Mouse (Mus musculus): ENCODE results near the gene Ugt1a5.

Gene Ugt1a5

GRCm38 (mm10) chr1:88223591-88223990 is 57.8 kb downstream of the Ugt1a5 start:
- peak; percentile 17 for DNase-seq (ENCODE audit: low read depth, low spot score)

- peak; percentile 12 for DNase-seq (ENCODE audit: low read depth, low spot score)
Measured at GRCm38 (mm10) chr1:88224029-88224776, 58.4 kb downstream of the Ugt1a5 start.

DNA sequence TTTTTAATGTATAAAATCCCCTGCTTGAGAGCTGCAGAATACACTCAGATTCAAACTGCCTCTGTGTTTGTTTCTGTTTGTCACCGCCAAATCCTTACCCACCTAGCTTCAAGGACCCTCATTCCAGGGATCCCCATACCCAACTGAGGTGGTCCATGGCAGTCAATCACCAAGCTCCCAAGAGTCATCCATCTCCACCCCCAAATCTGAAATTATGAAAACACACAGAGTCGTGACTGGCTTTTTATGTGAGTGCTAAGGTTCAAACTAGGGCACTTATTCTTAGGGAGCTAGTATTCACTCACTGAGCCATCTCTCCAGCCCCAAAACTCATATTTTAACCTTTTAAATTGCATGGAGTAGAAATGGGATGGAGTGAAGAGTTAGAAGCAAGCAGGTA is 59.5 kb downstream of the Ugt1a5 start:
- peak; percentile 1 for DNase-seq (ENCODE audit: low read depth, low spot score)

DNA sequence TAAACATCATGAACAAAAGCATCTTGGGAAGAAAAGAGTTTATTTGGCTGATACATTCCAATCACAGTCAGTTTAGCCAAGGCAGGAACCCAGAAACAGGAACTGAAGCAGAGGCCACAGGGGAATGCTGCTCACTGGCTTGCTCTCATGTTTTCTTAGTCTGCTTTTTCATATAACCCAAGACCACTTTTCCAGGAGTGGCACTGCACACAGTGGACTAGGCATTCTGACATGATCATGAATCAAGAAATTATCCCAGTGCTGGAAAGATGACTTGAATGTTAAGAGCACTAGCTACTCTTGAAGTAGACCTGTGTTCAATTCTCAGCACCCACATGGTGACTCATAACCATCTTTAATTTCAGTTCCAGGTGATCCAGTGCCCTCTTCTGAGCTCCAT is 59.9 kb downstream of the Ugt1a5 start:
- peak; percentile 2 for DNase-seq (ENCODE audit: low read depth, low spot score)

DNA sequence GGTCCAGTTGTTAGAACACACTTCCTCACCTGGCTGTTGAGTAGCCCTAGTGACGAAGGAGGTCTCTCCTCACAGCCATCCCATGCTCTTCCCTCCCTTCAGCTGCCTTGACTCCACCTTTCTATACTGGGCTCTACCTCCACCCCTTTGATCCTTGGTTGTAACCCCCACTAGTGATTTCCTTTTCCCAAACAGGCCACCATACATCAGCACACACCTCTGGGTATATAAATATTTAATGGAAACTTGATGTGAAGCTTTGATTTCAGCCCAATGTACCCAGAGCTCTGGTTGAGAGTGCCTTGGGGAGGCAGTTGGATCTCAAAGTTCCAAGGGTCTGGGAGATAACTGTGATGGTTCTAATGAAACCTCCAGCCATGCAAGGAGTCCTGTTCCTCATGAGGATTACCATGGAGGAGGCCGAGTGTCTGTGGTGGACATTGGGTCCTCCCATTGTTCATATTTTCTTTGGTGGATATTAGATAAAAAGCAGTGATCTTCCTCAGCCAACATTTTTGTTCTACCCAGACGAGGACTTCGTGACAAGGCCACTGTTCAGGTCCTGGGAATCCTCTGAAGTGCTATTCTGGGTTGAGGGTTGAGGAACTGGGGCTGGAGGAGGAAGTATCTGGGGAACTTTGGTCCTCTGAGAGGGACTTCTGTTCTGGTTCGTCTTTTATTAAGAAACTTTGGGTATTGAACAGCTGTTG is 61.0 kb downstream of the Ugt1a5 start, which contains the start of gene Mroh2a:
Mroh2a (plus strand) TSS at position 317 of the 710 bp plus-strand sequence.
- peak; percentile 4 for DNase-seq (ENCODE audit: low read depth, low spot score)

- no peak for DNase-seq (ENCODE audit: low read depth, low spot score)
Measured at GRCm38 (mm10) chr1:88227482-88227881, 61.7 kb downstream of the Ugt1a5 start.

DNA sequence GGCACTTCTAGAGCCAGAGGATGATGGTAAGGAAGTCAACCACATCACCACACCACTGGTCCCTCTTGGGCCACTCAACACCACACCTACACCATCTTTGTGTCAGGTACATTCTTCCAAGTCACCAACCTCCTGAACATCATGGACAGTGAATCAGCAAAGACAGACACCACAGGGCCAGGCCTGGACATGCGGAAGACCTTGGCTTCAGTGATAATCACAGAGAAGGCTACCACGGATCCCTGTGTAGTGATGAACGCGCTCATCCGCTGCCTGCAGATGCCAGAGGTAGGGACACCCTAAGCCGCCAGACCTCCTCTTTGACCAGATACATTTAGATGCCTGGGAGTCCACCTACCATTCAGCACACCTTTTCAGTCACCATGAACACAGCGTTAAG is 62.3 kb downstream of the Ugt1a5 start:
- DNase-seq (ENCODE audit: low read depth, low spot score): no peak

DNA sequence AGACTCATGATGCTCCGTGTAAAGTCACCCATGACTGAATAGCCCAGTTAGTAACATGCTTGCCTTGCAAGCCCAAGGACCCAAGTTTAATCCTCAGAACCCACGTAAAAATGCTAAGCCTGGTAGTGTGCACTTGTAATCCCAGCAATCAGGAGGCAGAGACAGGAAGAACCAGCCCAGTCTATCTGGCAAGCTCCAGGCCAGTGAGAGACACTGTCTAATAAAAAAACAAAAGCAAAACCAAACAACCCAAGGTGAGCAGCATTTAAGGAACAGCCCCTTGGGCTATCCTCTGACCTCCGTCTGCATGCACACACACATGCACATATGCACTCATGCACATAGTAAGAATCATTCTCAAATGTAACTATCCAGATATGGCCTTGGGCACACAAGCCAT is 63.8 kb downstream of the Ugt1a5 start:
- DNase-seq (ENCODE audit: low read depth, low spot score): no peak

DNA sequence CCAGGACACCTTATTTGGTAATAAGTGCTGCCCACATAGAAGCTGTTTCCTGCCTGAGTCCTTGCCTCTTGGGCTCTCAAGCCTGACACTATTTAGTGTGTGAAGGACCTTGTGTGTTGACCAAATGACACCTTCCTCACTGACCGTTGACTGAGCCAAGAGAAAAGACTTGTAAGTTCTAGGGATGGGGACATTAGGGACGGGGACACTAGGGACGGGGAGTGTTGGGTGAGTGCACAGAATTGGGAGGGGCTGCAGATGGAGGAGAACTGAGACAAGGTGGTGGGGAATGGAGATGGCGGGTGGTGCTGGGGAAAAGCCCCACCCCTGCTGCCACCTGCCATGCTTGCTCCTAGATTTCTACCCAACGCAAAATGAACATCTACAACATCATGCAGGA is 64.2 kb downstream of the Ugt1a5 start:
- DNase-seq (ENCODE audit: low read depth, low spot score): no peak

GRCm38 (mm10) chr1:88230421-88230820 is 64.6 kb downstream of the Ugt1a5 start:
- no peak for DNase-seq (ENCODE audit: low read depth, low spot score)

DNA sequence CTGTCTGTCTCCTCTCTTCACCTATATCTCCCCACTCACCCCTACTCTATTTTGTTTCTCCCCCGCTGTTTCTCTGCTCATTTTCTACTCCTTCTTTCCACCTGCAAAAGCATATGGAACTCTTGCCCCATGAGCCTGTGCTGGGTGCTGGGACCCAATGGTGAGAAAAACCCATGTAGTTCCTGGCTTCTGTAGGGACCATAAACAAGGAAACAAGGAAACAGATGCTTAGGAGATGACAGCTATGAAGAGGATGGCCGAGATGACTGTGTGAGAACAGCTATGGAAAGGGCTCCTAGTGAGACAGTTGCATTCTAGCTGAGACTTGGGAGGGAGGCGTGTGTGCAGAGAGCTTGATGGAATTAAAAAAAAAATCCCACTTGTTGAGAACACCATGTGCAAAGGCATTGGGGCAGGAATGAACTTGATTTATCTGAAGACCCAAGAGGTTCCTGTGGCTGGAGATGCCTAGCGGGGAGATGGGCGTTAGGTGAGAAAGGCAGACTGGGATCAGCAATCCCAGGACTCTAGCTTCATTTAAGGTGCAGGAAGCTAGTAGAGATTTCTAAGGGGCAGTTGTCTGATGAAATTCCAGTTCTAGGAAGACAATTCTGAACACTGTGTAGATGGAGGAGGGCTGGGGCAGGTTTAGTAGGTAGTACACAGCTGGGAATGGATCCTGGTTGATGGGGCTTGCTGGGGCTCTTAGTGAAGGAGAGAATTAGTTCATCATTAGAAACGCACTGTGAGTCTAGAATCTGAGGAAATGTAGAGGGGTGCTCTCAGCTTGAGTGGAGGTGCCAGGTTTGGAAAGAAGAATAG is 65.4 kb downstream of the Ugt1a5 start:
- no peak for DNase-seq (ENCODE audit: low read depth, low spot score)

DNA sequence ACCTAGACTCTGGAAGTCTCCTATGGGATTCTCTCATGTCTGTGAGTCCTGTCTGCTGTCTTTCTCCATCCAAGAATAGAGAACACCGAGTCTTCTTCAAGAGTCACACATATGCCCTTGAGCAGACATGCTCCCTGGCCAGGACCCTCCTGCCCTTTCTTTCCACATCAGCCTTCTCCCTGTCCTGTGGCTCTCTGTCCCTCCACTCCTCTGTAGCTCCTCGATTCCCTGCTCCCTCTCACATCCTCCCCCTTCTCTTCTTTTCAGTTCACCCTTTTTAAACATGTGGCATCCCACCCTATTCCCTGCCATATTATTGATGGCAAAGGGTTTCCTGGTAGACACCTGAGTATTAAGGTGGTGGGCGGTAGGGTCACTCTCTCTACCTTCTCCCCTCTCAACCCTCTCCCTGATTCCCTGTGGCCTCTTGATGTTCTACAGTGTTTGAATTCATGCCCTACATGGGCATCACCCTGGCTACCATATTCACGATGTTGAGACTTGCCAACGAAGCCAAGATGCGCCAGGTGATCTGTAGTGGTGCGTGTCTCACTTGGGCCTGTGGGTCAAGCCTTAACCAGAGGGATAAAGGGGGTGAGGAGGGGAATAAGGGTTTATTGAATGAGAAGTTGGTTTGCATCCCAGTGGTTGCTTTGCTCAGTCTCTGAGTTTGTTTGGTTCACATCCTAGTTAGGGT is 66.1 kb downstream of the Ugt1a5 start:
- no peak for DNase-seq (ENCODE audit: low read depth, low spot score)

DNA sequence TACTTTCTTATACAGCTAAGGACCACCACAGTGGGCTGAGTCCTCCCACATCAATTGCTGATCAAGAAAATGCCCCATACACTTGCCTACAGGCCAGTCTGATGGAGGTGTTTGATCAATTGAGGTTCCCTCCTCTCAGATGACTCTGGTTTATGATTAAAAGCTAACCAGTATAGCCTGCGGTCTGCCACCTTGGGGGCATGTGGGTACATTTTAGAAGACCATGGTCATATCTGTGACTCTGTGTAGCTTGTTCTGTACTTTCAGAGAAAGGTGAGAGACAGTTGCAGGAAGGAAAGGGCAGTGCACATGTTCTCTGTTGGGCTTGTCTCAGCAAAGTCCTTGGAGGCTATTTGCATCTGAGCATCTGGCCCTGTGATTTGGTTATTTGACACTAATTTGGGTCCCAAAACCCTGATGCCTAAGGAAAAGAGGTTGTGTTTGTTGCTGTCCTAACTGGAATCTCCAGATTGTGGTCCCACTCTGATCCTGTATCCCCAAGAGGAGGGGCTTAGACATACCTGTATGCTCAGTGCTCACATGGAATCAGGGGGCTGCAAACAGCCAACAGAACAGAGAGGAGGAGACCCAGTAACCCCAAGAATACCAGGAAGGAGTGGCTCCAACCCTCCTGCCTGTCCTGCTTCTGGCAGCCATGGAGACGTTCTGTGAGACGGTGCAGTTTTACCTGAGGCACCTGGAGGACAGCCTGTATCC is 67.0 kb downstream of the Ugt1a5 start:
- DNase-seq (ENCODE audit: low read depth, low spot score): no peak

DNA sequence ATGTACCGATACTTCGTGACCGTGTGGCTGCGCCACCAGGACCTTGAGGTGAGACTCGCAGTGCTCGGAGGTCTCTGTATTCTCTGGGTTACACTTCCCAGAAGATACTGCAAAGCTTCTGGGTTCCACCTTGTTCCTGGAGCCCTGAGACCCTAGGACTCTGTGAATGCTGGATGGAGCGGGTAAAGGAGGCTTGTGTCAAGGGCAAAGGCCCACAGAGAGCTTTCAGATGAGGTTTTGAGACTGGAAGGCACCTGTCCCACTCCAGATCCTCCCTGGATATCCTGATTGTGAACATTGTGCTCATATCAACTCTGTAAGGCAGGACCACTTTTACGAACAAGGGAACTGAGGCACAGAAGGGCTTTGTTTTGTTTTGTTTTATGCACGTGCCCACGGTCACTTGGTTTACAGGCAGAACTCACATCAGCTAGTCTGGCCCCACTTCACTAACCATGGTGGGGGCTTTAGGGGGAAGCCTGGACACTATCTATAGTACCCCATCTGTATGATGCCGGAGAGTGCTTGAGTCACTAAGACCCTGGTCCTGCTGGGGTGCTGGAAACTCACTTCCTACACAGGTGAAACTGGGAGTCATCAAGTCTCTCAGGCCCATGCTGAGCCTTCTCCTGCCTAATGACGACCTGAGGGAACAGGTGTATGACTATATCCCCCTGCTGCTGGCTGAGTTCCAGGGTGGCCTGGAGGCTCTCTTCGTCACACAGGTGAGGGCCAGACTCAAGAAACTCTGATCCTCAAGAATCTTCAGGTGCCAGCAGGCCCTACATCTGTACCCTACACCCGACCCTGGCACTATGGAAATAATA is 67.8 kb downstream of the Ugt1a5 start:
- DNase-seq (ENCODE audit: low read depth, low spot score): no peak

GRCm38 (mm10) chr1:88234248-88234610 is 68.4 kb downstream of the Ugt1a5 start:
- no peak for DNase-seq (ENCODE audit: low read depth, low spot score)

DNA sequence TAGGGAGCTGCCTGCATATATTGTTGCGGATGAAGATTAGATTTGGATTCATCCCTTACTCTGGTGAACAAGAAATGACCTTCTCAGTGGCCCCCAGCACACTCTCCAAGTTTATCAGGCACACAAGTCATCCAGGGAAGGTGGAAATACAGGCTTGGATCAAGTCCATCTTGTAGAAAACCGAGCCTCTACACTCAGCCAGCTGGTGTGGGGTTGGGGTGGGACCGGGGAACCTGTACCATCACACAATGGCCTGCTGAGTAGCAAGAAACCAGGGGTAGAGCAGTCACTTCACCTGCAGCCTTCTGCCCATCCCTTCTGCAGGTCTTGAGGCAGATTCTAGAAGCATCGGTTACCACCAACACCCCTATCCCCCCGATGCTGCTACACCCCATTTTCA is 68.8 kb downstream of the Ugt1a5 start:
- DNase-seq (ENCODE audit: low read depth, low spot score): no peak

DNA sequence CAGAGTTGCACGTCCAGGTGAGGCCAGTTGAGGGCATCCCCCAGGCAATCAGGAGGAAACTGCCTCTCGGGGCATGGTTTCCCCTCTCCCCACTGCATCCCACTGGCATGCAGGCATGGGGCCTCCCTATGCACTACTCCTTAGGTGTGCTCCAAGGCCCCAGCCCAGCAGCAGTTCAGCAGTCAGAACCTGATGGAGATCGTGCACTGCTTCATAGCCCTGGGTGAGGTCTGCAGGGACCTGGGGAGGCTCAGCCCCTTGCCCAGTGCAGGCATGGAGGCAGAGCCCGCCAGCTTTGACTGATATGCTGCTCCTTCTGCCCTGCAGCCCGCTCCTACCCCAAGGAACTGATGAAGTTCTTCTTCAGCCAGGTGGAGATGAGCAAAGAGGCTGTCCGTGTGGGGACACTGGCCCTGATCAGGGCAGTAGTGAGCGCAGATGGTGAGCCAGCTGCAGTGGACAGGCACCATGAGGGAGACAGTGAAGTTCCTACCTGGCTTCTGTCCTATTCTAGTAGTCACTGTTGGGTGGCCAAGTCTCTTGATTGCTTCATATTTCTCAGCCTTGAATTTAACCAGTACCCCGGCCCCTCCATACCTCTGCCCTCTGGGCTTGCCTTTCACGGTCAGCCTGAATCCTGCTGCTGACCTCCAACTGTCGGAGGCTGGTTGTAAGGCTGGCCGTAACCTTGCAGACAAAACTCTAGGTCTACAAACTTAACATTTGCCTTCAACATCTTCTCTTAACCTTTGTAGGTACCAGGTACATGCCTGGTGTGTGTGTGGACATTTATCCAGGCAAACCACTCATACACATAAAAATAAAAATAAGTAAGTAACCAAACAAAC is 69.5 kb downstream of the Ugt1a5 start:
- no peak for DNase-seq (ENCODE audit: low read depth, low spot score)

DNA sequence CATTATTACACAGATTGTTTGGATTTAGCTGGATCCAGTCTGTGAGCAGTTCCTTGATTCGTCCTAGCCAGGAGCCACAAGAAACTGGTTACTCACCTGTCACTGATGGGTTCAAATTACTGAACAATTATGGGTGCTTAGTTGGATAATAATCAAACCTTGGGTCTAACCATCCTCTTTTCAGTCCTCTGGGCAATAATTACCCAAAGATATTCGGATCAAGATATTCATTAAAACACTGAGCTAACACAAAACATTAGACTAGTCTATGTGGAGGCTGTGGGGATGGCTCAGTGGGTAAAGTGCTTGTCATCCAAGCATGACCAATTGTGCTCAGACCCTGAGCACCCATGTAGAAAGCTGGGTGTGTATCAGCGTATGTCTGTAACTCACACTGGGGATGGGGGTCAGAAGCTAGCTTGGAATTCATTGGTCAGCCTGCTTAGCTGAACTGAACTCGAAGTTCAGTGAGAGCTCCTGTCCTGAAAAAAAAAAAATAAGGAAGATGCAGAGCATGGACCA is 70.1 kb downstream of the Ugt1a5 start:
- no peak for DNase-seq (ENCODE audit: low read depth, low spot score)

- no peak for DNase-seq (ENCODE audit: low read depth, low spot score)
Measured at GRCm38 (mm10) chr1:88237311-88237710, 71.5 kb downstream of the Ugt1a5 start.
